Mouse (Mus musculus) retina, postnatal 1 day (tissue): Measurements from ENCODE around the gene Sash1.

Experiments
- DNase-seq: peaks from one replicate; pipeline ENCODE4 v3.0.0-alpha.2; 2012

Sash1 gene

GRCm38 (mm10) chr10:8898831-8899511 is 13.1 kb upstream of the Sash1 start:
- peak; percentile 88 for DNase-seq

GRCm38 (mm10) chr10:8898099-8898777 is 12.4 kb upstream of the Sash1 start:
- peak; percentile 87 for DNase-seq

- no peak for DNase-seq
Observed at GRCm38 (mm10) chr10:8894965-8895515, 9.2 kb upstream of the Sash1 start.

GRCm38 (mm10) chr10:8890511-8890910 is 4.6 kb upstream of the Sash1 start:
- no peak for DNase-seq

- no peak for DNase-seq
Observed at GRCm38 (mm10) chr10:8889341-8889740, 3.5 kb upstream of the Sash1 start.

GRCm38 (mm10) chr10:8886528-8886854 is 621 bp upstream of the Sash1 start:
- no peak for DNase-seq

GRCm38 (mm10) chr10:8885201-8885600 is 669 bp downstream of the Sash1 start:
- no peak for DNase-seq

- no peak for DNase-seq
Observed at GRCm38 (mm10) chr10:8884565-8884964, 1.3 kb downstream of the Sash1 start.

GRCm38 (mm10) chr10:8883686-8884085 is 2.2 kb downstream of the Sash1 start:
- no peak for DNase-seq

- DNase-seq: no peak
Observed at GRCm38 (mm10) chr10:8881736-8882135, 4.1 kb downstream of the Sash1 start.

GRCm38 (mm10) chr10:8880950-8881675 is 4.8 kb downstream of the Sash1 start:
- no peak for DNase-seq

GRCm38 (mm10) chr10:8878824-8879223 is 7.0 kb downstream of the Sash1 start:
- DNase-seq: no peak

GRCm38 (mm10) chr10:8878381-8878780 is 7.5 kb downstream of the Sash1 start:
- DNase-seq: no peak

GRCm38 (mm10) chr10:8873631-8874370 is 12.1 kb downstream of the Sash1 start:
- DNase-seq: no peak

GRCm38 (mm10) chr10:8872788-8873187 is 13.1 kb downstream of the Sash1 start:
- no peak for DNase-seq

GRCm38 (mm10) chr10:8871935-8872334 is 13.9 kb downstream of the Sash1 start:
- DNase-seq: no peak

- no peak for DNase-seq
Observed at GRCm38 (mm10) chr10:8870368-8870767, 15.5 kb downstream of the Sash1 start.

- DNase-seq: no peak
Observed at GRCm38 (mm10) chr10:8866062-8866642, 19.7 kb downstream of the Sash1 start.

GRCm38 (mm10) chr10:8860655-8861054 is 25.2 kb downstream of the Sash1 start:
- no peak for DNase-seq

- DNase-seq: no peak
Observed at GRCm38 (mm10) chr10:8858718-8859117, 27.2 kb downstream of the Sash1 start.

- no peak for DNase-seq
Observed at GRCm38 (mm10) chr10:8856942-8857341, 28.9 kb downstream of the Sash1 start.

- DNase-seq: no peak
Observed at GRCm38 (mm10) chr10:8853326-8853725, 32.5 kb downstream of the Sash1 start.

- no peak for DNase-seq
Observed at GRCm38 (mm10) chr10:8851625-8852024, 34.2 kb downstream of the Sash1 start.
